Mouse (Mus musculus): ENCODE data around the gene D630003M21Rik. TPM values are rescaled to one million over a fixed set of nuclear protein-coding genes. Genes with fewer than 3 reads are reported as not detected.

The D630003M21Rik gene
- polyA plus RNA-seq, 1 experiment, result 1.7 TPM

GRCm38 (mm10) chr2:158144750-158145527 is 84.1 kb downstream of the D630003M21Rik start:
- no peaks in the 10 kb centered on the region for H3K27me3 ChIP-seq (ENCODE audit: control insufficient read depth, insufficient read depth, low read length)
- 24% methylated on average over 6 of the region's 6 CpGs for WGBS
- peak overlapping the region; percentile 56 for H3K27ac ChIP-seq (ENCODE audit: insufficient read depth, low read depth, low read length)
- no peak for TF ChIP-seq POLR2A (IDR thresholded peaks at IDR 0.05; ENCODE audit: low read depth, low read length)
- no peak for TF ChIP-seq CTCF (IDR thresholded peaks at IDR 0.05; ENCODE audit: extremely low read depth, insufficient read length, insufficient replicate concordance, low read depth, low read length)
- H3K4me1 ChIP-seq (ENCODE audit: control insufficient read depth, insufficient read depth, insufficient read length, low read length), result peaks cover 27% of the 10 kb centered on the region
- peak overlapping the region; percentile 73 for H3K4me3 ChIP-seq (ENCODE audit: low read depth, low read length)
- peaks cover 27% of the 10 kb centered on the region for H3K36me3 ChIP-seq (ENCODE audit: control insufficient read depth, insufficient read depth, low read length)

- peaks cover 24% of the 10 kb centered on the region for H3K4me1 ChIP-seq (ENCODE audit: control insufficient read depth, insufficient read depth, insufficient read length, low read length)
- peak overlapping the region; percentile 56 for H3K27ac ChIP-seq (ENCODE audit: insufficient read depth, low read depth, low read length)
- no peaks in the 10 kb centered on the region for H3K27me3 ChIP-seq (ENCODE audit: control insufficient read depth, insufficient read depth, low read length)
- peak overlapping the region; percentile 73; the same call in 1 of the 2 replicates for H3K4me3 ChIP-seq (ENCODE audit: low read depth, low read length)
- 40% methylated on average over 8 of the region's 8 CpGs for WGBS
- TF ChIP-seq POLR2A (IDR thresholded peaks at IDR 0.05; ENCODE audit: low read depth, low read length), result no peak
- TF ChIP-seq CTCF (IDR thresholded peaks at IDR 0.05; ENCODE audit: extremely low read depth, insufficient read length, insufficient replicate concordance, low read depth, low read length), result no peak
- peaks cover 32% of the 10 kb centered on the region for H3K36me3 ChIP-seq (ENCODE audit: control insufficient read depth, insufficient read depth, low read length)
Observed at GRCm38 (mm10) chr2:158144263-158144662, 84.8 kb downstream of the D630003M21Rik start.

- peaks cover 26% of the 10 kb centered on the region for H3K4me1 ChIP-seq (ENCODE audit: control insufficient read depth, insufficient read depth, insufficient read length, low read length)
- H3K27me3 ChIP-seq (ENCODE audit: control insufficient read depth, insufficient read depth, low read length), result no peaks in the 10 kb centered on the region
- TF ChIP-seq CTCF (IDR thresholded peaks at IDR 0.05; ENCODE audit: extremely low read depth, insufficient read length, insufficient replicate concordance, low read depth, low read length), result no peak
- no peak for TF ChIP-seq POLR2A (IDR thresholded peaks at IDR 0.05; ENCODE audit: low read depth, low read length)
- H3K27ac ChIP-seq (ENCODE audit: insufficient read depth, low read depth, low read length), result peak overlapping the region; percentile 56
- no peak overlapping the region; the same call in 1 of the 2 replicates for H3K4me3 ChIP-seq (ENCODE audit: low read depth, low read length)
- WGBS, result 57% methylated on average over 3 of the region's 3 CpGs
- peaks cover 35% of the 10 kb centered on the region for H3K36me3 ChIP-seq (ENCODE audit: control insufficient read depth, insufficient read depth, low read length)
Observed at GRCm38 (mm10) chr2:158143816-158144215, 85.2 kb downstream of the D630003M21Rik start.

GRCm38 (mm10) chr2:158142981-158143380 is 86.0 kb downstream of the D630003M21Rik start:
- peaks cover 44% of the 10 kb centered on the region for H3K36me3 ChIP-seq (ENCODE audit: control insufficient read depth, insufficient read depth, low read length)

GRCm38 (mm10) chr2:158141690-158142440 is 87.2 kb downstream of the D630003M21Rik start:
- Histone ChIP-seq H3K27ac (ENCODE audit: insufficient read depth, low read depth, low read length) (peak overlapping the region; percentile 35; the same call in 1 of the 2 replicates), H3K4me1 (ENCODE audit: control insufficient read depth, insufficient read depth, insufficient read length, low read length) (peaks cover 28% of the 10 kb centered on the region), H3K4me3 (ENCODE audit: low read depth, low read length) (no peak overlapping the region), H3K27me3 (ENCODE audit: control insufficient read depth, insufficient read depth, low read length) (no peaks in the 10 kb centered on the region), H3K36me3 (ENCODE audit: control insufficient read depth, insufficient read depth, low read length) (peaks cover 52% of the 10 kb centered on the region)
- WGBS, result 50% methylated on average over 7 of the region's 7 CpGs
- no peak for TF ChIP-seq POLR2A (IDR thresholded peaks at IDR 0.05; ENCODE audit: low read depth, low read length)
- TF ChIP-seq CTCF (IDR thresholded peaks at IDR 0.05; ENCODE audit: extremely low read depth, insufficient read length, insufficient replicate concordance, low read depth, low read length), result no peak

More at GRCm38 (mm10) chr2:158142981-158143380, 86.0 kb downstream of the D630003M21Rik start:
- Histone ChIP-seq H3K27me3 (ENCODE audit: control insufficient read depth, insufficient read depth, low read length) (no peaks in the 10 kb centered on the region), H3K4me1 (ENCODE audit: control insufficient read depth, insufficient read depth, insufficient read length, low read length) (peaks cover 28% of the 10 kb centered on the region), H3K4me3 (ENCODE audit: low read depth, low read length) (peak overlapping the region; percentile 3), H3K27ac (ENCODE audit: insufficient read depth, low read depth, low read length) (peak overlapping the region; percentile 20; the same call in 1 of the 2 replicates)
- TF ChIP-seq CTCF (IDR thresholded peaks at IDR 0.05; ENCODE audit: extremely low read depth, insufficient read length, insufficient replicate concordance, low read depth, low read length) (no peak), POLR2A (IDR thresholded peaks at IDR 0.05; ENCODE audit: low read depth, low read length) (no peak)
- 84% methylated on average over 18 of the region's 18 CpGs for WGBS

GRCm38 (mm10) chr2:158141271-158141670 is 87.8 kb downstream of the D630003M21Rik start:
- Histone ChIP-seq H3K4me1 (ENCODE audit: control insufficient read depth, insufficient read depth, insufficient read length, low read length) (peaks cover 28% of the 10 kb centered on the region), H3K27ac (ENCODE audit: insufficient read depth, low read depth, low read length) (0 out of 2 replicates have a peak overlapping the region, but pooled peaks have one; percentile 2), H3K27me3 (ENCODE audit: control insufficient read depth, insufficient read depth, low read length) (no peaks in the 10 kb centered on the region), H3K36me3 (ENCODE audit: control insufficient read depth, insufficient read depth, low read length) (peaks cover 57% of the 10 kb centered on the region), H3K4me3 (ENCODE audit: low read depth, low read length) (no peak overlapping the region)
- 82% methylated on average over 7 of the region's 7 CpGs for WGBS
- TF ChIP-seq CTCF (IDR thresholded peaks at IDR 0.05; ENCODE audit: extremely low read depth, insufficient read length, insufficient replicate concordance, low read depth, low read length) (no peak), POLR2A (IDR thresholded peaks at IDR 0.05; ENCODE audit: low read depth, low read length) (no peak)

All from small intestine, adult 2 months (tissue).